Mouse (Mus musculus): Measurements from ENCODE around the gene Zranb1. TPM values are rescaled to one million over a fixed set of nuclear protein-coding genes. Genes with fewer than 3 reads are reported as not detected.

The Zranb1 gene
- polyA plus RNA-seq, 1 experiment from 2014 or later: 9.9 TPM

DNA sequence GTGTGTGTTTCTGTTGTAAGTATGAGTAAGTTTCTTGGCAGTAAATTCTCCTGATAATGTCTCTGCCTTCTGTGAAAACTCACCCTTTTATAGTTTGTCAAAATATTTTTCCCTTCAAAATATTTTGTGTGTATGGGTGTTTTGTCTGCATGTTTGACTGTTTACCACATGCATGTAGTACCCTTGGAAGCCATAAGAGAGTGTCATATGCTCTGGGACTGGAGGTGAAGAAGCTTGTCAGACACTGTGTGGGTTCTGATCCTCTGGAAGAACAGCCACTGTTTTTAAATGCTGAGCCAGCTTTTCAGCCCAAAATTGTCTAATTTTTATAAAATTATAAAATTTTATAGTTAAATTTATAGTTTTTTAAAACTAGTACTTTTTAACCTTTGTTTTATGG lies 3.8 kb downstream of the Zranb1 start:
- Histone ChIP-seq H3K36me3 (replicated peaks) (no peaks in the 10 kb centered on the region), H3K4me1 (peaks cover 20% of the 10 kb centered on the region), H3K27me3 (ENCODE audit: poor library complexity, severe bottlenecking) (no peaks in the 10 kb centered on the region), H3K4me3 (no peak overlapping the region), H3K27ac (no peak overlapping the region), H3K9me3 (no peaks in the 10 kb centered on the region)
- no peak for DNase-seq (ENCODE audit: extremely low spot score, low spot score)

DNA sequence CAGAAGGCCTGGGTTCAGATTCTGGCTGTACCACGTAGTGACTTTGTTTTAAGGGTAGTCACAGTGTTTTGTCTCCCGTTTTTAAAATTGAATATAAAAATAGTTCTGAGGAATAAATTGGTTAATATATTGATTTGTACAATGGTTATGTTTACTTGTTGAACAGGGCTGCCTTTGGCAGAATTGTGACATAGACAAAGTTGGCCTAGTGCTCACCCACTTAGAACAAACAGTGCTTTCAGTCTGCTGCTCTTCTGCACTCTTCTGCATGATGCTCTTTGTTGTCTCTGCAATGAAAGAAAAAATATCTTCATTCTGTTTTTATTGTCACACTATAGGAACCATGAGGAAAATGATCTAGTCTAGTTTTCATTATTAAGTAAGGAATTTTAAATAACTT lies 8.2 kb downstream of the Zranb1 start:
- H3K4me3 ChIP-seq: no peak overlapping the region
- no peaks in the 10 kb centered on the region for H3K4me1 ChIP-seq
- H3K27ac ChIP-seq: no peak overlapping the region
- no peaks in the 10 kb centered on the region for H3K36me3 ChIP-seq (replicated peaks)
- no peaks in the 10 kb centered on the region for H3K9me3 ChIP-seq
- no peak for DNase-seq (ENCODE audit: extremely low spot score, low spot score)
- 87% methylated on average over 2 of the region's 2 CpGs for WGBS
- no peaks in the 10 kb centered on the region for H3K27me3 ChIP-seq (ENCODE audit: poor library complexity, severe bottlenecking)

DNA sequence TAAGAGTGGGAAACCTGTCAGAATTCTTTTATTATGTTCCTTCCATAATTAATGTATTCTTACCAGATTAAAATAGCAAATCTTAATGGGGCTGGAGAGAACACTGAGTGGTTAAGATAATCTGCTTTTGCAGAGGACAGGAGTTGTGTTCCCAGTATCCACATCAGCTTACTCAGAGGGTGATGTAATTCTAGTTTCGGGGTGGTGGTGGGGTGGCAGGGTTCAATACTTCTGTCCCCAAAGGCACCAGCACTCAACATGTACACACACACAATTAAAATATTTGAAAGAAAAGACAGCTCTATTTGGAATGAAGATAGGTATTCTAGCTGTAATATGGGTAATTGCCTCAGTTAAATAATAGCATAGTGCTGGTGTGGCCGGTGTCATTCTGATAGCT lies 9.6 kb downstream of the Zranb1 start:
- WGBS: 93% methylated on average over 2 of the region's 2 CpGs
- no peak for DNase-seq (ENCODE audit: extremely low spot score, low spot score)
- H3K9me3 ChIP-seq: no peaks in the 10 kb centered on the region
- H3K27ac ChIP-seq: no peak overlapping the region
- no peaks in the 10 kb centered on the region for H3K36me3 ChIP-seq (replicated peaks)
- H3K4me1 ChIP-seq: no peaks in the 10 kb centered on the region
- H3K27me3 ChIP-seq (ENCODE audit: poor library complexity, severe bottlenecking): no peaks in the 10 kb centered on the region
- no peak overlapping the region for H3K4me3 ChIP-seq

DNA sequence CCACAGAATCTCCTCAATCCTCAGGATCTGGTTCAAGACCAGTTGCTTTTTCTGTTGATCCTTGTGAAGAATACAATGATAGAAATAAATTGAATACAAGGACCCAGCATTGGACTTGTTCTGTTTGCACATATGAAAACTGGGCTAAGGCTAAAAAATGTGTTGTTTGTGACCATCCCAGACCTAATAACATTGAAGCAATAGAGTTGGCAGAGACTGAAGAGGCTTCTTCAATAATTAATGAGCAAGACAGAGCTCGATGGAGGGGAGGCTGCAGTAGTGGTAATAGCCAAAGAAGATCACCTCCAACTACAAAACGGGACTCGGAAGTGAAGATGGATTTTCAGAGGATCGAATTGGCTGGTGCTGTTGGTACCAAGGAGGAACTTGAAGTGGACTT lies 19.0 kb downstream of the Zranb1 start:
- DNase-seq (ENCODE audit: extremely low spot score, low spot score): no peak
- Histone ChIP-seq H3K9me3 (no peaks in the 10 kb centered on the region), H3K27ac (no peak overlapping the region)

DNA sequence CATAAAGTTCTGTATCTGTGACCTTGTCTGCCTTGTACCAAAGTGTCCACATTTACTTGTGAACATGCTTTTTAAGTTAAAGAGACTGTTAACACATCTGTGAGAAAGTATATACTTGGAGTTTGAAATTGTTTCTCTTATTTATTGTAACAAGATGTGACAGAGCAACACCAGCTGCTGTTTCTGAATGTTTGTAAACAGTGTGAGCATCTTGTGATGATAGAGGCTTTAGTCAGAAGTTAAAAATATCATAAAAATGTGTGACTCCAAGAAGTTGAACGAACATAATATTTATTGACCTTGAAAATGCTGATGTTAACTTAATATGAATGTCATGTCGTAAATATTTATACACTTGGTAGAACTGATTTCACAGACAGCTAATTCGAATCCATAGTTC lies 19.7 kb downstream of the Zranb1 start:
- no peak for DNase-seq (ENCODE audit: extremely low spot score, low spot score)
- H3K27ac ChIP-seq: no peak overlapping the region
- 94% methylated on average over 3 of the region's 3 CpGs for WGBS
- no peak overlapping the region for H3K4me3 ChIP-seq
- H3K9me3 ChIP-seq: no peaks in the 10 kb centered on the region
- no peaks in the 10 kb centered on the region for H3K4me1 ChIP-seq
- peaks cover 3% of the 10 kb centered on the region; the same call in 1 of the 2 replicates for H3K36me3 ChIP-seq (replicated peaks)
- no peaks in the 10 kb centered on the region for H3K27me3 ChIP-seq (ENCODE audit: poor library complexity, severe bottlenecking)

More for the DNA sequence above, 19.0 kb downstream of the Zranb1 start:
- Histone ChIP-seq H3K4me3 (no peak overlapping the region), H3K36me3 (replicated peaks) (peaks cover 3% of the 10 kb centered on the region; the same call in 1 of the 2 replicates), H3K27me3 (ENCODE audit: poor library complexity, severe bottlenecking) (no peaks in the 10 kb centered on the region), H3K4me1 (no peaks in the 10 kb centered on the region)
- WGBS: 92% methylated on average over 4 of the region's 4 CpGs

DNA sequence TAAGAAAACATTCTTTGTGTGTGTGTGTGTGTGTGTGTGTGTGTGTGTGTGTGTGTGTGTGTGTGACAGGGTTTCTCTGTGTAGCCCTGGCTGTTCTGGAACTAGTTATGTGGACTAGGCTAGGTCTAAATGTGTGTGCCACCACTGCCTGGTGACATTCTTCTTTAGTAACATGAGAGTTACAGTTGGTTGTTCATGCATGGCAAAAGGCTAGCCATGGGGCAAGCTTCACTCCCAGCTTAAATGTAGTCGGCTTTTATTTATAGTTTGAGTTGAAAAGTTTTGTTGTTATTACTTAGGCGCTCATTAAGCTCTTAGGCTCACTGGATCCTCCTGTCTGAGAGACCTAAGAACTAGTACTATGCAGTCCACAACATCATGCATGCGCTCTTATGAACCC lies 33.5 kb downstream of the Zranb1 start:
- DNase-seq (ENCODE audit: extremely low spot score, low spot score): no peak
- no peaks in the 10 kb centered on the region for H3K27me3 ChIP-seq (ENCODE audit: poor library complexity, severe bottlenecking)
- no peak overlapping the region for H3K27ac ChIP-seq
- H3K9me3 ChIP-seq: no peaks in the 10 kb centered on the region
- 88% methylated on average over 3 of the region's 3 CpGs for WGBS
- peaks cover 22% of the 10 kb centered on the region for H3K36me3 ChIP-seq (replicated peaks)
- H3K4me3 ChIP-seq: no peak overlapping the region
- no peaks in the 10 kb centered on the region for H3K4me1 ChIP-seq

DNA sequence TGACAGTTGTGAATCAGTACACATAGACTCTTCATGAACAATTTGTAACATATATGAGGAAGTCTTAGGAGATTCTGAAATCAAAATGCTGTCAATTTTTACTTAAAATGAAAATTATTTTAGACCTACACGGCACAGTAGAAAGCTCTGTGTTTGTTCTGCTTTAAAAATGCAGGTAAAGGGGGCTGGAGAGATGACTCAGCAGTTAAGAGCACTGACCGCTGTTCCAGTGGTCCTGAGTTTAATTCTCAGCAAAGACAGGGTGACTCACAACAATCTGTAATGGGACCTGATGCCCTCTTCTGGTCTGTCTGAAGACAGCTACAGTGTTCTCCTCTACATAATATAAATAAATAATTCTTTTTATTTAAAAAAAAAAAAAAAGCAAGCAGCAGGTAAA lies 34.8 kb downstream of the Zranb1 start:
- DNase-seq (ENCODE audit: extremely low spot score, low spot score): no peak
- WGBS: 84% methylated on average over 2 of the region's 2 CpGs
- H3K9me3 ChIP-seq: no peaks in the 10 kb centered on the region
- peaks cover 23% of the 10 kb centered on the region for H3K36me3 ChIP-seq (replicated peaks)
- no peak overlapping the region for H3K27ac ChIP-seq
- H3K4me1 ChIP-seq: no peaks in the 10 kb centered on the region
- no peak overlapping the region for H3K4me3 ChIP-seq
- no peaks in the 10 kb centered on the region for H3K27me3 ChIP-seq (ENCODE audit: poor library complexity, severe bottlenecking)

DNA sequence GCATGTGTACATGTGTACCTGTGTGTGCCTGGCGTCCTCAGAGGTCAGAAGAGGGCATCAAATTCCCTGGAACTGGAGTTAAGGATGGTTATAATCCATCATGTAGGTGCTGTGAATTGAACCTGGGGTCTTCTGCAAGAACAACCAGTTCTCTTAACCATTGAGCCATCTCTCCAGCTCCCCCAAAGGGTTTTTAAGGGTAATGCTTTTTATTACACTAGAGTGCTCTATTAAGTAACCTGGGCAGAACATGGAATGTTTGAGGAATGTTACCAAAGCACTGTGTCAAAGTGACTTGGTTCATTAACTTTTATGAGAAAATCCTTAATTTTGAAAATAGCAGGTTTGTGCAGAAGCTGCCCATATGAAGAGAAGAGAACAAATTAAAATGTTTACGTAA lies 41.1 kb downstream of the Zranb1 start:
- WGBS: 89% methylated on average over 2 of the region's 2 CpGs
- peaks cover 50% of the 10 kb centered on the region for H3K36me3 ChIP-seq (replicated peaks)

DNA sequence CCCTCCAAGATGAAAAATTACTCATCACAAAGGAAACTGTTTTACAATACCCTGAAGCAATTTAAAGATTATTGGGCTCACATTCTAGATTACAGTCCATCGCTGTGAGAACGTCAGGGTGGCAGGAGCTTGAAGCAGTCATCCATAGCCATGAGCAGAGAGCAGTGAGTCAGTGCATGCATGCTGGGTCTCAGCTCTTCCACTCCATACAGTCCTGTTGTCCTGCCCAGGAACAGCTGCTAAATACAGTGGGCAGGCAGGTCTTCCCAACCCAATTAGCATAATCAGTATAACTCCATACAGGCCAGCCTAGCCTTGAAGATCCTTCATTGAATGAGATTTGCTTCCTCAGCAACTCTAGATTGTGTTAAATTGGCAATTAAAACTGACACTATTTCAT lies 45.1 kb downstream of the Zranb1 start:
- Histone ChIP-seq H3K9me3 (no peaks in the 10 kb centered on the region), H3K36me3 (replicated peaks) (peaks cover 69% of the 10 kb centered on the region), H3K27ac (no peak overlapping the region), H3K27me3 (ENCODE audit: poor library complexity, severe bottlenecking) (no peaks in the 10 kb centered on the region), H3K4me3 (no peak overlapping the region), H3K4me1 (no peaks in the 10 kb centered on the region)
- DNase-seq (ENCODE audit: extremely low spot score, low spot score): no peak
- WGBS: 87% methylated on average over 2 of the region's 2 CpGs

More for the DNA sequence above, 41.1 kb downstream of the Zranb1 start:
- Histone ChIP-seq H3K27me3 (ENCODE audit: poor library complexity, severe bottlenecking) (no peaks in the 10 kb centered on the region), H3K4me1 (no peaks in the 10 kb centered on the region), H3K4me3 (no peak overlapping the region), H3K9me3 (no peaks in the 10 kb centered on the region), H3K27ac (no peak overlapping the region)
- DNase-seq (ENCODE audit: extremely low spot score, low spot score): no peak

DNA sequence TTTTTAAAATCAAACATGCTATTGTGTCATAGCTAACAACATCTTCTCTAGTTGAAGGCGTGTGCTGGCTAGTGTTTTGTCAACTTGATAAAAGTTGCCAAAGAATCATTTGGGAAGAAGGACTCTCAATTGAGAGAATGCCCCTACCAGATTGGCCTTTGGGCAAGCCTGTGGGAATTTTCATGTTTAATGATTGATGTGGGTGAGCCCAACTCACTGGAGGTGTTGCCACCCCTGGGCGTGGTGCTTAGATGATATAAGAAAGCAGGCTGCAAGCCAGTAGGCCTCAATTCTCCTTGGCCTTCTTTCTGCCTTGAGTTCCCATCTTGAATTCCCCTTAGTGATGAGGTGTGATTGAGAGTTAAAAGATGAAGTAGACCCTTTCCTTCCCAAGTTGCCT lies 47.0 kb downstream of the Zranb1 start:
- peaks cover 79% of the 10 kb centered on the region for H3K36me3 ChIP-seq (replicated peaks)
- H3K27ac ChIP-seq: no peak overlapping the region

DNA sequence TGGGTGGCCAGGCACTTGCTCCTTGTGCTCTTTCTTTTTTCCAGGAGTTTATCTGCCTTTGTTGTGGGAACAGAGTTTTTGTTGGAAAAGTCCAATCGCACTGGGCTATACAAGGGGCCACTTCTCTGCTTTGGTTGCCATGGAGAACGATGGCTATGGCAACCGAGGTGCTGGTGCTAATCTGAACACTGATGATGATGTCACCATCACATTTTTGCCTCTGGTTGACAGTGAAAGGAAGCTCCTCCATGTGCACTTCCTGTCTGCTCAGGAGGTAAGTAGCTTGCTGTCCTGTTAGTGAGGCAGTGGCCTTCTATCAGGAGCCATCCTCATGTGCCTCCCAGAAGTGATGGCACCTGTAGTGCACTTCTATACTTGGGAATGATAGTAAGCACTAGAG lies 51.7 kb downstream of the Zranb1 start:
- no peak for DNase-seq (ENCODE audit: extremely low spot score, low spot score)
- Histone ChIP-seq H3K36me3 (replicated peaks) (peaks cover 85% of the 10 kb centered on the region), H3K9me3 (no peaks in the 10 kb centered on the region), H3K4me1 (peaks cover 12% of the 10 kb centered on the region), H3K27ac (no peak overlapping the region), H3K4me3 (no peak overlapping the region), H3K27me3 (ENCODE audit: poor library complexity, severe bottlenecking) (no peaks in the 10 kb centered on the region)
- 72% methylated on average over 3 of the region's 3 CpGs for WGBS

More for the DNA sequence above, 47.0 kb downstream of the Zranb1 start:
- DNase-seq (ENCODE audit: extremely low spot score, low spot score): no peak
- Histone ChIP-seq H3K27me3 (ENCODE audit: poor library complexity, severe bottlenecking) (no peaks in the 10 kb centered on the region), H3K4me1 (peaks cover 12% of the 10 kb centered on the region), H3K9me3 (no peaks in the 10 kb centered on the region), H3K4me3 (no peak overlapping the region)
- WGBS: 93% methylated on average over 2 of the region's 2 CpGs

DNA sequence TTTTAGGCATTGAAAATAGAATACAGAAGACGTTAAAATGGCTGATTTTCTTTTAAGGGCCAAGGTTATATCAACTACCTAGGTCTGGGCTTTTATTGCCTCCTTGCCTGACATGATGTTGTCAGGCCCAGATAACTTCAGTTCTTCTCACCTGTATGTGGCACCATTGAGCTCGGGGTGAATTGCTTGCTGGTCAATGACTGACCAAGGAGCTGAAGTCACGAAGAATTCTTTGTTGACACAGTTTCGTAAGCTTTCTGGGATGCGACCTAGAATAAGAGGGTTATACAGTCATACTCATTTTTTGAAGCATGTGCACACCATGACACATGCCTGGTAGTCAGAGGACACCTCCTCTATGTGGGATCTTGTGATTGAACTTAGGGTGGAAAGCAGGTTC lies 58.9 kb downstream of the Zranb1 start:
- H3K36me3 ChIP-seq (replicated peaks): peaks cover 93% of the 10 kb centered on the region
- H3K27me3 ChIP-seq (ENCODE audit: poor library complexity, severe bottlenecking): no peaks in the 10 kb centered on the region

DNA sequence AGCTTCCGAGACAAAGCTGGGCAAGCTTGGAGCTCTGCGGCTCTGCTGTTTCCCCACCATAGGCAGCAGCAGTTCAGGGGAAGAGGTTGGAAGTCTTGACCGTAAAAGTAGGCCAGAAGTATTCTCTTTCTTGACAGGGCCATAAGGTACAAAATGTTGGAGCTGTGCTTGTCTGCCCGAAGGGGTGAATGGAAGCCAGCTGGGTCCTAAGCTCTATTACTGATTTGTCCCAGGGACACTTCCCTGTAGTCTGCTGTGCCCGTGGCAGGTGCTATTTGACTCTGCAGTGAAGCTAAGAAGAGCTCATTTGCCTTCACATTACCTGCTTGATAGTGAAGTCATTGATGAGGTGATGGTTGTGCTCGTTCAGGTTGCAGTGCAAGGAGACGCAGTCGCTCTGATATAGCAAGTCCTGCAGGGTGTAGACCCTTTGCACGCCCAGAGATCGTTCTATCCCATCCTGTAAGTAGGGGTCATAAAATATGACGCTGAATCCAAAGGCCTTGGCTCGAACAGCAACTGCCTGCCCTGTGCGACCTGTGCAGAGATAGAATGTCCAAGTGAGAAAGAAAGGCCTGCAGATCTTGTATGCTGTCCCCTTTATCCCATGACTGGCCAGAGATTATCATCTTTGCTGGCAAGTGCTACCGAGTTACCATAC lies 60.4 kb downstream of the Zranb1 start:
- Histone ChIP-seq H3K27ac (no peak overlapping the region), H3K27me3 (ENCODE audit: poor library complexity, severe bottlenecking) (no peaks in the 10 kb centered on the region), H3K36me3 (replicated peaks) (peaks cover 93% of the 10 kb centered on the region), H3K9me3 (no peaks in the 10 kb centered on the region), H3K4me3 (no peak overlapping the region), H3K4me1 (no peaks in the 10 kb centered on the region)
- WGBS: 94% methylated on average over 14 of the region's 14 CpGs
- DNase-seq (ENCODE audit: extremely low spot score, low spot score): no peak

More for the DNA sequence above, 58.9 kb downstream of the Zranb1 start:
- H3K9me3 ChIP-seq: no peaks in the 10 kb centered on the region
- H3K4me3 ChIP-seq: no peak overlapping the region
- no peaks in the 10 kb centered on the region for H3K4me1 ChIP-seq
- DNase-seq (ENCODE audit: extremely low spot score, low spot score): no peak
- 90% methylated on average over 5 of the region's 5 CpGs for WGBS
- no peak overlapping the region for H3K27ac ChIP-seq

Data from forebrain, embryonic 10.5 days (tissue).